8 mouse cellular contexts compared by ENCODE assay signal in the genomic region with DNA sequence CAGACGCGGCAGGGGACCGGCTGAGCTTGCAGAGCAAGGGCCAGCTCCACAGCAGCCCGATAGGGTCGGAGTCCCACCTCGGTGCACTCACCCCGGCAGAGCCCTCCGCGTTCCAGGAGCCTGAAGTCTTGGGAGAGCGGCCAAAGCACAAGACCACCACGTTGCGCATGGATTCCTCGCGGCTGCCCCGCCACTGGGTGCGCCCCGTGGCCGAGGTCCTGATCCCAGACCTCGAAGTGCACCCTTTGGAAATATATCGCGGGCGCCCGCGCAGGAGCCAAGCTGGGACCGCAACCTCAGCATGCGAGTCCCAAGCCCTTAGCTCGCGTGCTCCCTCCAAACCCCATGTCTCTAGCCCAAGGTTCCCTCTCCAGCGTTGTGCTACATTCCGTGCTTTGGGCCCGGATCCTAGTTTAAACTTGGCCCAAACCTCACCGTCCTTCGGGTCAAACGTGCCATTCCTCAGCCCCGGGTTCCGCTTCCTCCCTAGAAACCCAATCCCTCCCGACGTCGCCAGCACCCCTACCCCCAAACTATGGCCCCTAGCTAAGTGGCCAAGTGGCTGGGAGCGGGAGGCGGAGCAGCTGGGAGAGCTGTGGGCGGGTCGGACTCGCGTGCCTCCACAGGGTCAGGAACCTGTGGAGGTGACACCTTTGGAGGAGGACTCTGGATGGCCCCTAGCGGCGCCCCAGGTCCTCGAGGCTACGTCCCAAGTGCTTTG. TPM values are rescaled to one million over a fixed set of nuclear protein-coding genes. Genes with fewer than 3 reads are reported as not detected.
DNase-seq lines count a peak whose midpoint lies in the region; ATAC-seq and TF ChIP-seq lines count a peak whose summit lies in the region.

No protein-coding gene starts in this region.

- no peak overlapping the region for H3K27ac ChIP-seq in forebrain, embryonic 11.5 days (ENCODE audit: low read depth, low read length)
- no peak overlapping the region for H3K27ac ChIP-seq in hindbrain, postnatal 0 days
- no peak overlapping the region for H3K27ac ChIP-seq in liver, embryonic 13.5 days
- no peak overlapping the region for H3K27ac ChIP-seq in neural tube, embryonic 11.5 days (ENCODE audit: low read depth, low read length)

- H3K9ac ChIP-seq in forebrain, embryonic 11.5 days (ENCODE audit: low read length), result peak overlapping the region; percentile 32; the same call in 1 of the 2 replicates
- 0 out of 2 replicates have a peak overlapping the region, but pooled peaks have one; percentile 25 for H3K9ac ChIP-seq in hindbrain, postnatal 0 days (replicated peaks; ENCODE audit: low read length)
- peak overlapping the region; percentile 44; the same call in 1 of the 2 replicates for H3K9ac ChIP-seq in liver, embryonic 13.5 days
- peak overlapping the region; percentile 15; the same call in 1 of the 2 replicates for H3K9ac ChIP-seq in neural tube, embryonic 11.5 days (ENCODE audit: low read length)

- WGBS in forebrain, embryonic 11.5 days, result under 1% methylated on average over 48 of the region's 49 CpGs
- 3% methylated on average over 49 of the region's 49 CpGs for WGBS in hindbrain, postnatal 0 days
- WGBS in liver, embryonic 13.5 days (ENCODE audit: insufficient replicate concordance), result 1% methylated on average over 49 of the region's 49 CpGs
- under 1% methylated on average over 49 of the region's 49 CpGs for WGBS in neural tube, embryonic 11.5 days

- no peak for TF ChIP-seq CTCF in hindbrain, postnatal 0 days (IDR thresholded peaks at IDR 0.05; ENCODE audit: low read depth)

- peak overlapping the region; percentile 38 for H3K4me2 ChIP-seq in forebrain, embryonic 11.5 days (ENCODE audit: low read depth, low read length, severe bottlenecking)
- H3K4me2 ChIP-seq in hindbrain, postnatal 0 days (ENCODE audit: low read depth, low read length), result peak overlapping the region; percentile 50
- H3K4me2 ChIP-seq in liver, embryonic 13.5 days, result peak overlapping the region; percentile 66
- H3K4me2 ChIP-seq in neural tube, embryonic 11.5 days (ENCODE audit: low read depth), result peak overlapping the region; percentile 41

- no peaks in the 10 kb centered on the region for H3K36me3 ChIP-seq in forebrain, embryonic 11.5 days (ENCODE audit: control insufficient read depth, insufficient read depth, low read length)
- H3K36me3 ChIP-seq in hindbrain, postnatal 0 days (ENCODE audit: insufficient read depth, low read length), result no peaks in the 10 kb centered on the region
- no peaks in the 10 kb centered on the region for H3K36me3 ChIP-seq in liver, embryonic 13.5 days
- no peaks in the 10 kb centered on the region for H3K36me3 ChIP-seq in neural tube, embryonic 11.5 days (ENCODE audit: control insufficient read depth, insufficient read depth, low read length)

- H3K4me1 ChIP-seq in forebrain, embryonic 11.5 days (replicated peaks; ENCODE audit: control insufficient read depth, insufficient read depth, low read length), result peaks cover 14% of the 10 kb centered on the region; the same call in 1 of the 2 replicates
- H3K4me1 ChIP-seq in hindbrain, postnatal 0 days (ENCODE audit: insufficient read depth, low read length), result 0 out of 2 replicates have a peak, but pooled peaks cover 10% of the 10 kb centered on the region
- H3K4me1 ChIP-seq in liver, embryonic 13.5 days (replicated peaks), result peaks cover 33% of the 10 kb centered on the region
- peaks cover 10% of the 10 kb centered on the region; the same call in 1 of the 2 replicates for H3K4me1 ChIP-seq in neural tube, embryonic 11.5 days (ENCODE audit: control insufficient read depth, insufficient read depth, low read length)

- peak; percentile 31 to 65 for DNase-seq in urinary bladder, adult 18-20 months (ENCODE audit: low spot score in 2 of 2)
- no peak for DNase-seq in urinary bladder, postnatal 10 days (ENCODE audit: low spot score)
- DNase-seq in forebrain, embryonic 11.5 days (ENCODE audit: low spot score), result peak; percentile 71
- DNase-seq in hindbrain, postnatal 0 days (ENCODE audit: low spot score), result no peak
- no peak for DNase-seq in liver, embryonic 13.5 days
- DNase-seq in neural tube, embryonic 11.5 days (ENCODE audit: low spot score), result peak; percentile 41
- no peak for DNase-seq in left cerebral cortex, postnatal 36 days (ENCODE audit: low spot score in 2 of 2)

- ATAC-seq in forebrain, embryonic 11.5 days (replicated peaks; ENCODE audit: low FRiP score), result no peak
- no peak for ATAC-seq in hindbrain, postnatal 0 days
- no peak for ATAC-seq in liver, embryonic 13.5 days (ENCODE audit: low read depth)
- no peak for ATAC-seq in neural tube, embryonic 11.5 days (ENCODE audit: insufficient read depth, low FRiP score, low TSS enrichment)
- no peak for ATAC-seq in erythroid progenitor cell, adult 5-6 weeks (replicated peaks; ENCODE audit: low FRiP score, poor library complexity, severe bottlenecking)

- no peaks in the 10 kb centered on the region for H3K9me3 ChIP-seq in forebrain, embryonic 11.5 days (ENCODE audit: control insufficient read depth, low read length)
- H3K9me3 ChIP-seq in hindbrain, postnatal 0 days (ENCODE audit: low read length), result no peaks in the 10 kb centered on the region
- no peaks in the 10 kb centered on the region for H3K9me3 ChIP-seq in liver, embryonic 13.5 days (replicated peaks)
- no peaks in the 10 kb centered on the region for H3K9me3 ChIP-seq in neural tube, embryonic 11.5 days (ENCODE audit: control insufficient read depth, low read length)

- H3K4me3 ChIP-seq in forebrain, embryonic 11.5 days (ENCODE audit: low read depth, low read length), result peak overlapping the region; percentile 19; the same call in 1 of the 2 replicates
- peak overlapping the region; percentile 24 for H3K4me3 ChIP-seq in hindbrain, postnatal 0 days (ENCODE audit: low read length)
- H3K4me3 ChIP-seq in liver, embryonic 13.5 days (replicated peaks), result peak overlapping the region; percentile 45
- H3K4me3 ChIP-seq in neural tube, embryonic 11.5 days (ENCODE audit: low read depth, low read length), result peak overlapping the region; percentile 26

- peaks cover 32% of the 10 kb centered on the region for H3K27me3 ChIP-seq in forebrain, embryonic 11.5 days (ENCODE audit: control insufficient read depth, insufficient read depth, low read length)
- peaks cover 22% of the 10 kb centered on the region for H3K27me3 ChIP-seq in hindbrain, postnatal 0 days (ENCODE audit: insufficient read depth, low read length)
- H3K27me3 ChIP-seq in liver, embryonic 13.5 days, result peaks cover 43% of the 10 kb centered on the region
- H3K27me3 ChIP-seq in neural tube, embryonic 11.5 days (ENCODE audit: control insufficient read depth, insufficient read depth, low read length), result peaks cover 27% of the 10 kb centered on the region

- intact Hi-C loops in left cerebral cortex, postnatal 36 days (cut with DNase I), result loop anchor here (10.0 kb wide), 1 partner anchor 167 kb away; no protein-coding TSS in a partner anchor

RNA-seq across cellular contexts. Expression of a gene that starts 3.6 kb away (rescaled TPM):
- 99.6 and 104 TPM in 2 replicates for polyA plus RNA-seq in forebrain, embryonic 11.5 days (2014; fragmentation: Nextera tagmentation; extraction: Ambion mirVana)
- total RNA-seq in hindbrain, postnatal 0 days (2014; rRNA removed), result 124 and 132 TPM in 2 replicates
- polyA plus RNA-seq in hindbrain, postnatal 0 days (2015; fragmentation: Nextera tagmentation; extraction: Ambion mirVana), result 145 and 153 TPM in 2 replicates
- polyA plus RNA-seq in liver, embryonic 13.5 days (2015; fragmentation: Nextera tagmentation; extraction: Ambion mirVana), result 28.0 and 30.7 TPM in 2 replicates
- polyA plus RNA-seq in neural tube, embryonic 11.5 days (2014; fragmentation: Nextera tagmentation; extraction: Ambion mirVana), result 114 and 125 TPM in 2 replicates
- 27.7 and 33.5 TPM in 2 replicates for total RNA-seq in erythroid progenitor cell, adult 5-6 weeks (2015; ENCODE audit: low replicate concordance)
- 74.6 and 104 TPM in 2 replicates for total RNA-seq in erythroid progenitor cell, adult 5-6 weeks (2017; ENCODE audit: low replicate concordance)
- 100 to 1,000 TPM; 373 to 386 TPM for total RNA-seq in left cerebral cortex, postnatal 36 days (2021)

RNA-seq across cellular contexts. Expression of a gene that starts 5.9 kb away (rescaled TPM):
- 1.2 and 1.9 TPM in 2 replicates for polyA plus RNA-seq in forebrain, embryonic 11.5 days (2014; fragmentation: Nextera tagmentation; extraction: Ambion mirVana)
- total RNA-seq in hindbrain, postnatal 0 days (2014; rRNA removed), result 12.7 and 17.8 TPM in 2 replicates
- polyA plus RNA-seq in hindbrain, postnatal 0 days (2015; fragmentation: Nextera tagmentation; extraction: Ambion mirVana), result 10.2 and 11.4 TPM in 2 replicates
- polyA plus RNA-seq in liver, embryonic 13.5 days (2015; fragmentation: Nextera tagmentation; extraction: Ambion mirVana), result 0.15 and 0.20 TPM in 2 replicates
- 1.4 and 1.5 TPM in 2 replicates for polyA plus RNA-seq in neural tube, embryonic 11.5 days (2014; fragmentation: Nextera tagmentation; extraction: Ambion mirVana)
- total RNA-seq in erythroid progenitor cell, adult 5-6 weeks (2015; ENCODE audit: low replicate concordance), result not detected in 2 replicates
- not detected in 2 replicates for total RNA-seq in erythroid progenitor cell, adult 5-6 weeks (2017; ENCODE audit: low replicate concordance)
- total RNA-seq in left cerebral cortex, postnatal 36 days (2021), result 10 to 100 TPM; 27.4 to 31.5 TPM

RNA-seq across cellular contexts. Expression of a gene that starts 5.9 kb away (rescaled TPM):
- polyA plus RNA-seq in forebrain, embryonic 11.5 days (2014; fragmentation: Nextera tagmentation; extraction: Ambion mirVana), result 12.6 and 15.6 TPM in 2 replicates
- total RNA-seq in hindbrain, postnatal 0 days (2014; rRNA removed), result 8.5 and 13.8 TPM in 2 replicates
- 19.9 and 20.0 TPM in 2 replicates for polyA plus RNA-seq in hindbrain, postnatal 0 days (2015; fragmentation: Nextera tagmentation; extraction: Ambion mirVana)
- 0.60 and 0.67 TPM in 2 replicates for polyA plus RNA-seq in liver, embryonic 13.5 days (2015; fragmentation: Nextera tagmentation; extraction: Ambion mirVana)
- polyA plus RNA-seq in neural tube, embryonic 11.5 days (2014; fragmentation: Nextera tagmentation; extraction: Ambion mirVana), result 12.2 and 14.5 TPM in 2 replicates
- total RNA-seq in erythroid progenitor cell, adult 5-6 weeks (2015; ENCODE audit: low replicate concordance), result not detected in 2 replicates
- total RNA-seq in erythroid progenitor cell, adult 5-6 weeks (2017; ENCODE audit: low replicate concordance), result not detected in 2 replicates
- 10 to 100 TPM; 29.1 to 31.3 TPM for total RNA-seq in left cerebral cortex, postnatal 36 days (2021)

RNA-seq across cellular contexts. Expression of a gene that starts 26.8 kb away (rescaled TPM):
- polyA plus RNA-seq in forebrain, embryonic 11.5 days (2014; fragmentation: Nextera tagmentation; extraction: Ambion mirVana), result 17.8 and 23.0 TPM in 2 replicates
- total RNA-seq in hindbrain, postnatal 0 days (2014; rRNA removed), result 40.0 and 73.6 TPM in 2 replicates
- 20.8 and 21.1 TPM in 2 replicates for polyA plus RNA-seq in hindbrain, postnatal 0 days (2015; fragmentation: Nextera tagmentation; extraction: Ambion mirVana)
- 10.1 and 11.7 TPM in 2 replicates for polyA plus RNA-seq in liver, embryonic 13.5 days (2015; fragmentation: Nextera tagmentation; extraction: Ambion mirVana)
- 20.6 and 22.1 TPM in 2 replicates for polyA plus RNA-seq in neural tube, embryonic 11.5 days (2014; fragmentation: Nextera tagmentation; extraction: Ambion mirVana)
- total RNA-seq in erythroid progenitor cell, adult 5-6 weeks (2015; ENCODE audit: low replicate concordance), result not detected in 2 replicates
- total RNA-seq in erythroid progenitor cell, adult 5-6 weeks (2017; ENCODE audit: low replicate concordance), result 0.30 TPM in 1 of 2 replicates, not detected in the other
- total RNA-seq in left cerebral cortex, postnatal 36 days (2021), result 100 to 1,000 TPM in 1 of 2 experiments, 10 to 100 TPM in 1; 88.7 to 105 TPM

RNA-seq across cellular contexts. Expression of a gene that starts 36.9 kb away (rescaled TPM):
- polyA plus RNA-seq in forebrain, embryonic 11.5 days (2014; fragmentation: Nextera tagmentation; extraction: Ambion mirVana), result 20.0 and 27.7 TPM in 2 replicates
- total RNA-seq in hindbrain, postnatal 0 days (2014; rRNA removed), result 26.7 and 31.0 TPM in 2 replicates
- polyA plus RNA-seq in hindbrain, postnatal 0 days (2015; fragmentation: Nextera tagmentation; extraction: Ambion mirVana), result 12.0 and 14.8 TPM in 2 replicates
- polyA plus RNA-seq in liver, embryonic 13.5 days (2015; fragmentation: Nextera tagmentation; extraction: Ambion mirVana), result 6.3 and 7.2 TPM in 2 replicates
- polyA plus RNA-seq in neural tube, embryonic 11.5 days (2014; fragmentation: Nextera tagmentation; extraction: Ambion mirVana), result 19.8 and 23.4 TPM in 2 replicates
- 5.8 and 7.5 TPM in 2 replicates for total RNA-seq in erythroid progenitor cell, adult 5-6 weeks (2015; ENCODE audit: low replicate concordance)
- 7.4 and 24.1 TPM in 2 replicates for total RNA-seq in erythroid progenitor cell, adult 5-6 weeks (2017; ENCODE audit: low replicate concordance)
- 10 to 100 TPM; 20.5 to 26.0 TPM for total RNA-seq in left cerebral cortex, postnatal 36 days (2021)

Comparison
In these comparisons a context has a peak if more than half of its experiments do, and no peak if none do; other contexts are left out.
1. DNase-seq: peak in urinary bladder, adult 18-20 months (2 of 2), forebrain, embryonic 11.5 days (single experiment) and neural tube, embryonic 11.5 days (single experiment); none in urinary bladder, postnatal 10 days (single experiment), hindbrain, postnatal 0 days (single experiment), liver, embryonic 13.5 days (single experiment) and left cerebral cortex, postnatal 36 days (0 of 2).
2. Peak in every context shown above with its lines, with median percentiles within 50 percentile points of each other: H3K4me2 ChIP-seq, H3K4me3 ChIP-seq and H3K9ac ChIP-seq.